9 mouse cellular contexts compared by ENCODE assay signal in genomic region chr7:4431548-4431947, GRCm38 (mm10). TPM values are rescaled to one million over a fixed set of nuclear protein-coding genes. Genes with fewer than 3 reads are reported as not detected.
DNase-seq lines count a peak whose midpoint lies in the region; ATAC-seq and TF ChIP-seq lines count a peak whose summit lies in the region.
"Had no signal": no experiment of that assay in that cellular context is flagged by ENCODE, and none has a peak within 500 bp of the region (broad histone marks: within the 10 kb centered on the region; RNA-seq: fewer than 3 reads in every experiment).

No protein-coding gene starts in this region.

- no peak overlapping the region for H3K4me3 ChIP-seq in bone marrow macrophage, adult 2 months (ENCODE audit: insufficient read depth, low read length)

- no peak overlapping the region for H3K27ac ChIP-seq in bone marrow macrophage, adult 2 months (ENCODE audit: insufficient read depth, low read depth, low read length)
- H3K27ac ChIP-seq: macrophage had no signal

- ATAC-seq in CD4-positive, CD25-positive, alpha-beta regulatory T cell, adult 4 months = peak; percentile 38

- TF ChIP-seq POLR2A in bone marrow macrophage, adult 2 months (IDR thresholded peaks at IDR 0.05; ENCODE audit: borderline replicate concordance, low read depth, low read length) = no peak

- H3K4me1 ChIP-seq in bone marrow macrophage, adult 2 months (ENCODE audit: control insufficient read depth, insufficient read depth, low read length) = peaks cover 3% of the 10 kb centered on the region

- peak; percentile 68; the same call in 1 of the 2 replicates for TF ChIP-seq CTCF in bone marrow macrophage, adult 2 months (IDR thresholded peaks at IDR 0.05; ENCODE audit: low read depth, low read length)

- peak; percentile 30 for DNase-seq in cerebellum, adult 8-10 months
- DNase-seq in cerebellum, adult 11 months = no peak
- DNase-seq in gastrocnemius, adult 8-10 months (ENCODE audit: low spot score in 2 of 2) = peak; percentile 44 to 49
- peak; percentile 51 for DNase-seq in layer of hippocampus, adult 9-10 months (ENCODE audit: low spot score)
- peak; percentile 77 to 85 for DNase-seq in lung, postnatal 4 days
- peak; percentile 71 to 87 for DNase-seq in spleen, postnatal 4 days (ENCODE audit: low spot score in 2 of 2)

RNA-seq across cellular contexts. Expression of gene Rdh13, which starts 13.9 kb away (rescaled TPM):
- 10 to 100 TPM; 17.4 to 27.8 TPM for polyA plus RNA-seq in CD4-positive, CD25-positive, alpha-beta regulatory T cell, adult 4 months (2017; shearing (Covaris generic))
- polyA plus RNA-seq in bone marrow macrophage, adult 2 months (2012; ENCODE audit: insufficient read depth, insufficient read length, missing spikeins) = 6.5 and 7.5 TPM in 2 replicates
- 10 to 100 TPM; 12.2 to 17.6 (median 14.3) TPM for total RNA-seq in gastrocnemius, adult 8-10 months (2022)

RNA-seq across cellular contexts. Expression of gene Eps8l1, which starts 28.9 kb away (rescaled TPM):
- polyA plus RNA-seq in CD4-positive, CD25-positive, alpha-beta regulatory T cell, adult 4 months (2017; shearing (Covaris generic)) = 10 to 100 TPM in 1 of 2 experiments, 1 to 10 TPM in 1; 6.5 to 14.5 TPM
- polyA plus RNA-seq in bone marrow macrophage, adult 2 months (2012; ENCODE audit: insufficient read depth, insufficient read length, missing spikeins) = 23.7 and 29.0 TPM in 2 replicates
- 1 to 10 TPM in 3 of 4 experiments, under 1 TPM in 1; 0.67 to 3.4 (median 2.3) TPM for total RNA-seq in gastrocnemius, adult 8-10 months (2022)

RNA-seq across cellular contexts. Expression of gene Gp6, which starts 34.0 kb away (rescaled TPM):
- polyA plus RNA-seq in CD4-positive, CD25-positive, alpha-beta regulatory T cell, adult 4 months (2017; shearing (Covaris generic)) = under 1 TPM in 1 of 2 experiments, not detected in 1; 0.12 TPM
- polyA plus RNA-seq in bone marrow macrophage, adult 2 months (2012; ENCODE audit: insufficient read depth, insufficient read length, missing spikeins) = 0.13 TPM in 1 of 2 replicates, not detected in the other
- total RNA-seq in gastrocnemius, adult 8-10 months (2022) = under 1 TPM in 1 of 4 experiments, not detected in 3; 0.34 TPM
